Comparison of ENCODE assay signal across 16 mouse cellular contexts in the genomic region with DNA sequence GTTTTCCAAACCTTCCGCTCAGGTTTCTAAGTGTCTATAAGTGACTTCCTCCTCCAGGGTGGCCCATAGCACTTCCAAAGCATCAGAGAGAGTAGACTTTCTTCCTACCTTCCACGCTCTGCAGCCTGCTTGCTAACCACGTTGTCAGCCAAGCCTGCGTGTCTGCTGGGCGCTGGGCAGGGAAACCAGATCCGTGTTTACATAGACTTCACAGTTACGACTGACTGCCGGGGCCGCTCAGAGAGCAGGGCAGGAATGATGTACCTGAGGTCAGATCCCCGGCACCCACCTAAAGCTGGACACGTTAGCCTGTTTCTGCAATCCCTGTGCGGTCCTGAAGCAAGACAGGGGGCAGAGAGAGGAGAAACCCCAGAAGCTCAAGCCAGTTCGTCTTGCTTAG. TPM values are rescaled to one million over a fixed set of nuclear protein-coding genes. Genes with fewer than 3 reads are reported as not detected.
DNase-seq lines count a peak whose midpoint lies in the region; ATAC-seq lines count a peak whose summit lies in the region.
"Had no signal": no experiment of that assay in that cellular context is flagged by ENCODE, and none has a peak within 500 bp of the region (broad histone marks: within the 10 kb centered on the region; RNA-seq: fewer than 3 reads in every experiment).

No protein-coding gene starts in this region.

- no peak overlapping the region for H3K27ac ChIP-seq in embryonic facial prominence, embryonic 13.5 days
- H3K27ac ChIP-seq in hindbrain, embryonic 16.5 days (ENCODE audit: low read depth, low read length) = 0 out of 2 replicates have a peak overlapping the region, but pooled peaks have one; percentile 6
- H3K27ac ChIP-seq: limb, embryonic 10.5 days; stomach, embryonic 15.5 days had no signal

- WGBS in embryonic facial prominence, embryonic 13.5 days = 67% methylated on average over 13 of the region's 13 CpGs
- WGBS in hindbrain, embryonic 16.5 days = 80% methylated on average over 13 of the region's 13 CpGs

- H3K9ac ChIP-seq in embryonic facial prominence, embryonic 13.5 days = 0 out of 2 replicates have a peak overlapping the region, but pooled peaks have one; percentile 16
- 0 out of 2 replicates have a peak overlapping the region, but pooled peaks have one; percentile 29 for H3K9ac ChIP-seq in hindbrain, embryonic 16.5 days (ENCODE audit: low read depth, low read length)
- H3K9ac ChIP-seq: stomach, embryonic 15.5 days had no signal

- H3K9me3 ChIP-seq in embryonic facial prominence, embryonic 13.5 days = no peaks in the 10 kb centered on the region
- H3K9me3 ChIP-seq in hindbrain, embryonic 16.5 days (ENCODE audit: control insufficient read depth, low read length) = no peaks in the 10 kb centered on the region
- H3K9me3 ChIP-seq: limb, embryonic 10.5 days; stomach, embryonic 15.5 days had no signal

- no peaks in the 10 kb centered on the region for H3K27me3 ChIP-seq in embryonic facial prominence, embryonic 13.5 days
- no peaks in the 10 kb centered on the region for H3K27me3 ChIP-seq in hindbrain, embryonic 16.5 days (replicated peaks; ENCODE audit: control insufficient read depth, insufficient read depth, low read length)
- H3K27me3 ChIP-seq: Patski; stomach, embryonic 15.5 days had no signal

- peaks cover 55% of the 10 kb centered on the region for H3K36me3 ChIP-seq in embryonic facial prominence, embryonic 13.5 days
- H3K36me3 ChIP-seq in hindbrain, embryonic 16.5 days (ENCODE audit: control insufficient read depth, insufficient read depth, low read length) = peaks cover 6% of the 10 kb centered on the region

- no peak overlapping the region for H3K4me3 ChIP-seq in embryonic facial prominence, embryonic 13.5 days
- no peak overlapping the region for H3K4me3 ChIP-seq in hindbrain, embryonic 16.5 days (ENCODE audit: low read length)
- H3K4me3 ChIP-seq: erythroblast, embryonic 14.5 days; limb, embryonic 10.5 days; myocyte; stomach, embryonic 15.5 days had no signal

- H3K4me1 ChIP-seq in embryonic facial prominence, embryonic 13.5 days = peaks cover 24% of the 10 kb centered on the region
- H3K4me1 ChIP-seq in hindbrain, embryonic 16.5 days (ENCODE audit: control insufficient read depth, insufficient read depth, low read depth, low read length) = peaks cover 16% of the 10 kb centered on the region; the same call in 1 of the 2 replicates
- H3K4me1 ChIP-seq: stomach, embryonic 15.5 days had no signal

- intact Hi-C loops in heart, postnatal 10 days (cut with DNase I) = loop anchor here (5.0 kb wide), 2 partner anchors 71 to 146 kb away; a partner anchor contains a TSS
- intact Hi-C loops in left cerebral cortex, postnatal 25 days (cut with DNase I) = loop anchor here (2.0 kb wide), 1 partner anchor 70 kb away; no protein-coding TSS in a partner anchor

- no peak for ATAC-seq in embryonic facial prominence, embryonic 13.5 days (ENCODE audit: insufficient number of reproducible peaks, insufficient read depth, low FRiP score, low TSS enrichment, low read depth)
- ATAC-seq in hindbrain, embryonic 16.5 days = no peak
- ATAC-seq: Patski had no signal

- no peak overlapping the region for H3K4me2 ChIP-seq in embryonic facial prominence, embryonic 13.5 days
- no peak overlapping the region for H3K4me2 ChIP-seq in hindbrain, embryonic 16.5 days (ENCODE audit: low read length)
- H3K4me2 ChIP-seq: stomach, embryonic 15.5 days had no signal

- DNase-seq in heart, adult 11 months = peak; percentile 88
- DNase-seq in heart, postnatal 10 days = no peak
- peak; percentile 41 to 54 for DNase-seq in kidney, postnatal 4 days
- DNase-seq in kidney, postnatal 14 days = no peak
- DNase-seq in thymus, postnatal 4 days = no peak
- DNase-seq in left cerebral cortex, postnatal 25 days (ENCODE audit: low spot score in 2 of 2) = no peak
- DNase-seq: adrenal gland, adult 8-10 months; lung, postnatal 36 days had no signal

RNA-seq across cellular contexts. Expression of a gene that starts 36.1 kb away (rescaled TPM):
- under 1 TPM; 0.91 to 0.92 TPM for total RNA-seq in heart, postnatal 10 days (2021)
- 4.4 and 5.5 TPM in 2 replicates for polyA plus RNA-seq in embryonic facial prominence, embryonic 13.5 days (2015; fragmentation: Nextera tagmentation; extraction: Ambion mirVana)
- polyA plus RNA-seq in hindbrain, embryonic 16.5 days (2015; fragmentation: Nextera tagmentation; extraction: Ambion mirVana) = 0.94 and 3.6 TPM in 2 replicates
- not detected for total RNA-seq in left cerebral cortex, postnatal 25 days (2021)
- total RNA-seq: granulocyte monocyte progenitor cell, adult 5-6 weeks had no signal
- polyA plus RNA-seq: erythroblast, embryonic 14.5 days; Patski had no signal

Comparison
In these comparisons a context has a peak if more than half of its experiments do, and no peak if none do; other contexts are left out.
1. DNase-seq: peak in heart, adult 11 months (single experiment) and kidney, postnatal 4 days (2 of 2); none in heart, postnatal 10 days (0 of 2), kidney, postnatal 14 days (single experiment), thymus, postnatal 4 days (single experiment) and left cerebral cortex, postnatal 25 days (0 of 2).